Mouse (Mus musculus): ENCODE data around the gene 4930503B20Rik.

The 4930503B20Rik gene

DNA sequence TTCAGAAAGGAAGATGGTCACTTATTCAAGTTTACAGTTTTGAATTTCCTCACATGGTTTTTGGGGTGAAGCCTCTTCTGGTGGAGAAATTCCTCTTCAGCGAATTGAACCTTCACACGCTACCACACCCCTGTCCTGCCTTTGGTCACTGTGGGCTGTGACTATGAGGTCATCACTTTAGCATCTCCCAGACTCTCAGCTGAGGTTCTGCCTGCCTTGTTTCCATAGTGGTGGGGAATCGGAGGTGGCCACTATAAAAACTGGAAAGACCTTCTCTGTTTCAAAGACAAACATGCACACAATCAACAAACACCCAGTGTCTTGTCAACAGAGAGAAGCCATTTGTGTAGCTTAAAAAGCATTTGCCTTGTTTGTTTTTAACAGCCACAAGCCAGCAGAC, at the start of gene 4930503B20Rik:
Gene 4930503B20Rik (minus strand): TSS at position 101 of the 400 bp plus-strand sequence.
- no peak for DNase-seq

DNA sequence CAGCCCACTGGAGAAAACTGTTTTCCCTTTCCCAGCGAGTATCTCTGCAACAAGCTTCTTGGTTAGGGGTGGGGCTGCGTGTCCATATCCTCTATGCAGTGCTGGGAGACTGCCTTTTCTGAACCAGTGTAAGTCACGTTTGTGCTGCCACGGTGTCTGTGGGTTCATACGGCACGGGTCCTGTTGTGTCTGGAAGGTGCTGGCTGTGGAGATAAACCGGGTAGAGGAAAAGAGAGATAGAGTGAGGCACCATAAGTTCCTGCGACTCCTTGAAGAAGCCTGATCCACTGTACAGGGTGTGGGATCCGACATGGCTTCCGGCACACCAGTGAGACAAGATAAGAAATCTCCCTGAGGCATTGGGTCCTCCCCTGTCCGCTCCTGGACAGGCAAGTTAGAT, 48.9 kb upstream of the 4930503B20Rik start:
- DNase-seq, result no peak

DNA sequence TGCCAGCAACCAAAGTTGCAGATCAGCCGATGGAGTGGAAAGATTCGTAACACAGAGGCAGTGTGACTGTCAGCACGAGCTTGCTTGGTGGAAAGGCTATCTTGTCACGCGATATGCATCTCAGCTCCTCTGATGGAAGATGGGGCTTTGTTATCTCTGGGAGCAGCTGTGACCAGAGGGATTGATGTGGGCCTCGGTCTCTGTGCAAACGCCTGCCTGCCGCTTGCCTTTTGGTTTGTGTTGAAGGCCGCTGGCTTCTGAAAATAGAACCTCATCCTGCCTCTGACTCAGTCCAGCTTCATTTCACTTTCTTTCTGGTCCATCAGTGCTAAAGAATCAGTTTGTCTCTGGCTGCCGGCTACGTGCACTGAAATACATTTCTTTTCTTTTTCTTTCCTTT, 47.9 kb upstream of the 4930503B20Rik start:
- no peak for DNase-seq

DNA sequence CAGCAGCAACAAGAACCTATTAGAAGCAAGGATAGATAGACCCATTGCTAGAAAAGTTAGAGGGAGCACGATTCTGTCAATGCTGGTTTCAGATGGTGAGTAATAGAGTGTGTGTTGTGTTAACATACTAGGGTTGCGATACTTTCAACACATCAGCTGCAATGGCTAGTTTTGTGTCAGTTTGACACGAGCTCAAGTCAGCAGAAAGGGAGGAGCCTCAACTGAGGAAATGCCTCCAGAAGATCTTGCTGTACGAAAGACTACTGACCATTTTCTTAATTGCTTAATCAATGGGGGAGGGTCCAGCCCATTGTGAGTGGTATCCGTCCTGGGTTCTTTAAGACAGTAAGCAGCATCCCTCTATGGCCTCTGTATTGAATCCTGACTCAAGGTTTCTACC, 41.4 kb upstream of the 4930503B20Rik start:
- DNase-seq, result no peak

DNA sequence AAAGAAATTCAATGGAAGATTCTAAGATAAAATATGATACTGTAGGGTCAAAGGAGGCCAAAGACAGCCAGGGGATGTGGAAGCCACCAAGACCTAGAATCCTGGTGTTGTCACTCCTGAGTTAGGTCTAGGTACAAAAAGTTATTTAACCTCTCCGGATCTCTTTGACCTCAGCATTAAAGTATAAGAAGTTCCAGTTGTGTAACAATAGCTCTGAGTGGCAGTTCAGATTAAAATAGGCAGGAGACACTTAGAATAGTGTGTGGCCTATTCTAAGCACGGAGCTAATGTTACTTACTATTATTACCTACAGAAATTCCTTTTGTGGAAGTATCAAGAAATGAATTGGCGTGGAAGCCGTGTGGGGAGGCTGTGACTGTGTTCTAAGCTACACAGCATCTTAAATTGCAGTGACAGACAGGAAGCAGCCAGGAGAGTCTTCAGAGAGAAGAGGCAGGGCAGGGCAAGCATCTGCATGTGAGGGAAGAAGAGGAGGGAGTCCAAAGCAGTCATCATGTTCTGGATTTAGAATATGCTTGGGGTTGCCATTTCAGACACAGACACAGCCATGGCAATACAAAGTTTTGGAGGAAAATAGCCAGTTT, 36.1 kb upstream of the 4930503B20Rik start:
- DNase-seq, result no peak

DNA sequence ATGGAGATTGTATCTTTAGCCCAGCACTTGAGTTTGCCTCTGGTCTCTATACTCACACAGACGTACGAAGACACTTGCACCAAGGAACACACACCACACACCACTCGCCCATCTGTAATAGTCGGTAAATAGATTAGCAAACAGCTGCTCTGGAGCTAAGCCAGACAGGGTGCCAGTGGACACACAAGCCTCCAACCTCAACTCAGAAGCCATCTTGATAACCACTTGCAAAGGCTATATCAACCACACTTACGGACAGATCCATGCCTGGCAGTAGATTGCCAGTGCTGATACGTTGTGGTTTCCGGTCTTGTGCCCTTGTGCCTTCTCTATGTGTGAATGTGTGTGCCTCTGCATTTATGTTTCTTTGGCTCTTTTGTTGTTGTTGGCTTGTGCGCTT, 35.3 kb upstream of the 4930503B20Rik start:
- DNase-seq, result no peak

DNA sequence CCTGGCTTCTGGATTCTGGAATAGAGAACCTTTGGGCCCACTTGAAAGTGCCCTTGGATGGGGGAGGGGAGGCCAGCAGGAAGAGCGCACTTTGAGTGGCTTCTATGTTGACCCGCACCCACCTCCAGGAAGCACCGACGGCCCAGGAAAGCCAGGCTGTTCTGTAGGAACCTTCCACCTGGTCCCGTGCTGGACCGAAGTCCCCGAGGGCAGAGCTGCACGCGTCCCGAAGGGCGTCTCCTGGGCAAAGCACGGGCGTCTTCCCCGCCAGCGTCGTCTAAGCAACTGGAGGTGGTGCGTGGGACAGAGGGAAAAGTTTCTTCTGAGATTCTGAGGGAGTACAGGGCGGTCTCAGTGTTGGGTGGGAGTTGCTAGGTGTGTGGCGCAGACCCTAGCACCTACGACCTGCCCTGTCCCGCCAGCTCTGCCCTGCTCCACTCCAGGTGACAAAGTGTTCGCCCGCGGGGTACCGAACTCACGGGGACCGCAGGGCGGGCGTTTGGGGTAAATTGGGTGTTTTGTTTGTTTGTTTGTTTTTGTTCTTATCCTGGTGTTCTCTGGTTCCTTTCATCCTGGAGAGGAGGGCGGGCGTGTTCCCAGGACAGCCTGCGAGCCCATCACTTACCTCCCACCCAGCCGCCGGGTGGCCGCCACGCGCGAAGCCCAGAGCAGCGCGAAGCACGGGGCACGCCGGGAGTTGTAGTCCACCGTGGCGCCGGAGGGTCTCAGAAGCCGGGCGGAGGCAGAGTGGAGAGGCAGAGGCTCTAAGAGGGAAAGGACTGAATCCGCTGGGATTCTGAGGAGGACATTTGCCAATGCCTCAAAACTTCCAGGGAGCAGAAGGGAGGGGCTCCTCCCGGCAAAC, 33.9 kb upstream of the 4930503B20Rik start, which contains the start of gene Samd13:
Gene Samd13 (minus strand): TSS at position 782 of the 865 bp plus-strand sequence.
- DNase-seq, result peak; percentile 76

DNA sequence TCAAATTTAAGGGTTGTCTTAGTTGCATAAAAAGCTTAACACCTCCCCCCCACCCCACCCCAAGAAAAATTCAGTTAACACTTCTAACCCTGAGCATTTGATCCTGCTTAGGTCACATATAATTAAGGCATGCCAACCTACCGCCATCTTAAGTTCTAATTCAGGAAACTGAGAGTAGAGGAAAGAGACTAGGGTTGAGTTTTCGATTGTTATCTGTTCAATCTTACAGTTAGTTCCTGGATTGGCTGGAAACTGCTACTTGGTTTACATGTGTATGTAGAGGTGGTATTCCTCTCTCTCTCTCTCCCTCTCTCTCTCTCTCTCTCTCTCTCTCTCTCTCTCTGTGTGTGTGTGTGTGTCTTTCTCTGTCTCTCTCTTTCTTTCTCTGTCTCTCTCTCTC, 32.0 kb upstream of the 4930503B20Rik start:
- DNase-seq, result no peak

DNA sequence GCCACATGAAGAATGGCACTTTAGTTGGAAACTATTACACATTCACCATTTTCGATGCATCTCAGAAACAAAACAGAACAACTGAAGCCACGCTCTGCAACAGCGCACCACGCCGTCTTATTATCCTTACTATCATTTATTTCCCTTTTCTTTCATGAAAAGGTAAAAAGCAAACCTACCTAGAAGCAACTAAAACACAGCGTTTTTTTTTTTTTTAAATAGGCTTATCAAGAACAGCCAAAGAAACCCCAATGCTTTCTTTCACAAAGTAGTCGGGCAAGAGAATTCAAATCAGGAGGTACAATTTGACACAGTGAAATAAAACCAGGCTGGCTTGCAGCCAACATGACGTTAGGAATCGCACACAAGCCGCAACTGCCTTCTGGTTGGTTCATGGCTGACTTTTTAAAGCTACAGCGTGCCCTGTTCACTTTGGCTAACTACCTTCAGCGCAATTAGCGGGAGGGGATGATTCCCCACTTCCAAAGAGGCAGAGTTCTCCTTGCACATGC, 31.1 kb upstream of the 4930503B20Rik start:
- DNase-seq, result peak; percentile 74

DNA sequence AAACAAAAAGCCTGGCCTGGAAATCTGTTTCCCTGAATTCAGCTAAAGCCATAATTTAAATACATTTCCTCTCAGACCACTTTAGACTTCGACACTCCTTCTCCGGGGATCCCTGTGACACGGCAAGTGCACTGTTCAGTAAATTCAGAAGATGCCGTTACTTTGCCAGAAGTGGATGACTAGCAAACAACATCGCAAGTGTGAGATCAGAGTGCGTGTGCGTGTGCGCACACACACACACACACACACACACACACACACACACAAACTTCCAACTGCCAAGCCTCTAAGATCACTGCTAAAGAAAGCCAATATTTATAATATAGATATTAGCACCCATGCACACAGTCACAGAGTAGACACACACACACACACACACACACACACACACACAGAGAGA, 30.6 kb upstream of the 4930503B20Rik start:
- DNase-seq, result no peak

DNA sequence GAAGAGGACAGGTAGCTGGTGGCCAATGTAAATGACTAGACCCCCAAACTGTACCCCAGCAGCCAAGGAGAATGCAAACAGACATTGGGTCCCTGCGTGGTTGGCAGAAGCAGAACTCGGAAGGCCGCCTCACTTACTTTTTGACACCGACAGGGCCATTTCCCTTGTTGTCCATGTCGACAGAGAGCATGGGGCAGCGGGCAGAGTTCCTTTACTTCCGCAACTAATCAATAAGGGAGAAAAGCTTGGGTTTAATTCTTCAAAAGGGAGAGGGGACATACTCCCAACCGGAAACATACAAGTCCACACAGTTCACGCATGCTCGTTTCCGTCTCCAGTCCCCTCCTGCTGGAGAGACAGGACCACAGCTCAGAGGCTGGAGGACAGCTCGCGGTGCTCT, 29.5 kb upstream of the 4930503B20Rik start:
- no peak for DNase-seq

DNA sequence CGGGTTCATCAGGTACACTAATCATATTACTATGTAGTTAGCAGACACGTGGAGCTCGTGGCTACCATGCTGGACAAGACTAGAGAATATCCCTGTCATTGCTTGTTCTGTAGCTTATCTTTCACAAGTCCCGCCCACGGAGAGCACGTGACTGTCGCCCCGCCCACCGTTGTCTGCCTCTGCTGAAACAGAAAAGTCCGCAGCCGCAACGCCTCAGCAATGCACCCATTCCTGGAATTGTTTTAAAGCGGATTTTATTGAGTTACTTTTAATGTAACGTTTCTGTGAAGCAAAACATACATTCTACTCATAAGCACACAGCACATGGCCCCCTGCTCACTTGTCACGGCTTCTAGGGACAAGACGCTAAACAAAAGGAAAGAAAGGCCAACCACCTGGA, 28.5 kb upstream of the 4930503B20Rik start:
- no peak for DNase-seq

DNA sequence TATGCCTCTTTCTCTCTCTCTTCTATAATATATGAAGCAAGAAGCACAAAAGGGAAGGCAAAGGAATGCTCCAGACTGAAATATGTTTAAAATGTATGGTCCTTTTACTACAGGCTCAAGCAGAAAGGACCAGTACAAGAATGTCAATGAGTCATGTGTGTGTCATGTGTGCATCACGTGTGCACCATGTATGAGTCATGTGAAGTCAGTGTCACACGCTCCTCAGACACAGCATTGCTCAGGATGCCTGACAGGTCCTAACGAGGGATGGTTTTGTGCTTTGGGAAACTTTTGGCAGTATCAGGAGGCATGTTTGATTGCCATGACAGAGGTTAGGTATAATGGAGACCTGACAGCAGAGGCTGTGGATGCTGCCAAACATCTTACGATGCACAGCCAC, 25.1 kb upstream of the 4930503B20Rik start:
- no peak for DNase-seq

DNA sequence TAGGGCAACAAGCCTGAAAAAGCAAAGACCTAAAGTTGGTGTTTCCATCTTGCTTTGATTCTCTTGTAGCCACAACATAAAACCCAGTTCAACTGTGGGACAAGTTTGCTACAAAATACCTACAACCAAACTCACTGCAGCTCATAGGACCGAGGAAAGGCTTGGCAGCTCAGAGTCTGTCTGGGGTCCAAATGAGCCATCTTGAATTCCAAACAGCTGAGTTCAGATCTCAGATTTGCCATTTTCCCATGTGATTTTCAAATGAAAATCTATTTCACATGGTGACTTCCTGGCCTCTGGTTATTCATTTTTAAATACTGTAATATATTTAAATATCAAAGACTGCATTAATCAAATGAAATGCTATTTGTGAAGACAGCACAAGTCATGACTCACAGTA, 24.0 kb upstream of the 4930503B20Rik start:
- no peak for DNase-seq

DNA sequence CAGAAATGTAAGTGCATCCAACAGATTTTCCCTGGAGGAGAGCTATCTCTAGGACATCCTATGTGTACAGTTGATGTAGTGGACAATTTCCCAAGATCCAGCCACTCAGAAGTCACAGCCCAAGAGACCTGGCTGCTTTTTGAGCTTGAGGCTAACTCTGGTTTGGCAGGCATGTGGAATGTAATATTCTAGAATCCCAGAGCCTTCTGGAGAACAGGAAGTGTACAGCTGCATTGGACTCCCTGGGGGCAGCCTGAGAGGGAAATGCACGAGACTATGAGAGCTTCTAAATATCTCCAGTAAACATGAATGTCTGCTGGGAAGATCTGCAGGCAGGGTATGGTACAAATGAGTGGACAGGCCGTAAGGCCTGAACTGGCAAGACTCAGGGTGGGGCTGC, 20.0 kb upstream of the 4930503B20Rik start:
- no peak for DNase-seq

DNA sequence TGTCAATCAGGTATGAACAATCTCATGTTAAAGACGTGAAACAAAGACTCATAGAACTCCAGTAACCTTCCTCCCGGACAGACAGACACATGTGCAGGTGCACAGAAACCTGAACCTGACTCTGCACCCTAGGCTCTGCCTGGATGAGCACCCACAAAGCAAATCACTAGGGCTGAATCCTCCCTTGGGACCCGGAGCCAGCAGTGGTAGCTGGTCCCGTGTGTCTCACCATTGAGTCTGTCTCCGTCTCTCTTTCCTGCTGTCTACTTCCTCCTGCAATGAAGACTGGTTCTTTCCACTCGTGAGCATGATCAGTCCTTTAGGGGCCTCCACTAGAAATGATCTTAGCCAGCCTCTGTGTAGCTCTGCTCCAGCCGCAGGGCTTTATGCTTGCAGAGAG, 10.8 kb upstream of the 4930503B20Rik start:
- no peak for DNase-seq

DNA sequence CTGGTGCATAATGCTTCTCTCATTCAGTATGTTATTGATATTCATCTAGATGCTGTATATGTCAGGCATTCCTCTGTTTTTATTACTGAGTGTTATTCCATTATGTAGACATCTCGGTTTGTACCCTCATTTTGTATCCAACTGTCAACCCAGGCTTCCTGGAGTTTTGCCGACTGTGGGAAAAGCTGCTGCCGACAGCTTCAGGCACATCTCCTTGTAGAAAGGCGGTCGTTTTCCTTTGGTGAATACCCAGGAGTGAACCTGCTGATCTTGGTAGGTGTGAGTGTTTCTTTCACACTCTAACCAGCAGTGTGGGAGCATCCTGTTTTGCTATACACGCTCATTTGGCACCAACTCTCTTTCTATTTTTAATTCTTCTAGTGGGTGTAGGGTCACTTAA, 9.9 kb upstream of the 4930503B20Rik start:
- DNase-seq, result no peak

DNA sequence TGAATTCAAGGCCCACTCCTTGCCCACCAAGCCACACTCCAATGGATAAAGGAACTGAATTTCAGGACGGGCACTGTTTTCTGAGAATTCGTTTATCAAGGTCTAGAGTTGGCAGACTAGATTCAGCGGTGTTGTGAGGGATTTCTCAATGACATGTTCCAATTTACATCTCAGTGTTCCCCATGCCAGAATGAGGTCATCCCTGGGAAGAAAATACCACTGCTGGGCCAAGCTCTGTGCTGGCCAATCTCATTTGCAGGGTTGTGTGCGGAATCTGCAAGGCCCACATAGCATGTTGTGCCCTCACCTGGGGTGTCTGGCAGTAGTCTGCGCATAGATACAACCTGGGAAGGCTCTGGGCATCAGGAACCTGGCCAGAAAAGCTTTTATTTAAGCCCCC, 8.2 kb upstream of the 4930503B20Rik start:
- DNase-seq, result no peak

DNA sequence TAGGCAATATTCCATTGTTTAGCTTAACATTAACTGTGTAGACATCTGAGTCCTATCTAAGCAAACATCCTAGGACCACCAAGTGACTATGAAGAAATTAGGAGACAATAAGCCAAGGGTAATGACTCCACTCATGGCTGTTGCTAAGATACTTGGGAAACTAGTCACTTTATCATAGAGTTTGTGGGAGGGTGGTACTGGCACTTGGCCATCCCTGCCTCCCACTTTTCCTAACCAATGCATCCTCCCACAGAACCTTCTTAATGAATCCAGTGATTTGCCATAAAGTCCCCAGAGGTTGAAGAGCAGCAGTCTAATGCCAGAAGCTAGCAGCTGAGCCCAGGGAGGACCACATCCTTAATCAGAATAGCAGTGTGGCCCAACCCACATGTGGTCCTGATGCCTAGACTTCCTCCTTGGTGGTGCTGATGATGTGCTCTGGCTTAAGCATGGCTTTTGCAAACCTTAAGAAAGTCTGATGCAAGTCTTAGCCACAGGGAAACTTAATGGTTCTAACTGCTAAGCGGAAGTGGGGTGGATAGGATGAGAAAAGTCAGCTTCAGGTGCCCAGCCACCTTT, 7.0 kb upstream of the 4930503B20Rik start:
- DNase-seq, result no peak

DNA sequence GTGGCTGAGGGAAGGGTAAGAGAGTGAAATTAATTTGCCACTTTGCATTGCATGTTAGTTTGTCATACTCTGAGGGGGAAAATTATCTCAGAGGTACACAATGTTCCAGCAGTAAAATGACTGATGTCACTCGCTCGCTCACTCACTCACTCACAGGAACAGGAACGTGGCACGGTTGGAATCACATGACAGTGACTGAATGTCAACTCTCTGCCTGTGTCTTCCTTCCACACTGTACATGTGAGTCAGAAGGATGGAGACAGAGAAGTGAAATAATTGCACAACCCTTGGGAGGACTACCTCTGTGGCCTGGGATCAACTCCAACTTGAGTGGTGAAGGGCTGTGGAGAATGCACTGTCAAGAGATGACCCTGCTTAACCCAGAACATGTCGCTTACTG, 6.3 kb upstream of the 4930503B20Rik start:
- no peak for DNase-seq

DNA sequence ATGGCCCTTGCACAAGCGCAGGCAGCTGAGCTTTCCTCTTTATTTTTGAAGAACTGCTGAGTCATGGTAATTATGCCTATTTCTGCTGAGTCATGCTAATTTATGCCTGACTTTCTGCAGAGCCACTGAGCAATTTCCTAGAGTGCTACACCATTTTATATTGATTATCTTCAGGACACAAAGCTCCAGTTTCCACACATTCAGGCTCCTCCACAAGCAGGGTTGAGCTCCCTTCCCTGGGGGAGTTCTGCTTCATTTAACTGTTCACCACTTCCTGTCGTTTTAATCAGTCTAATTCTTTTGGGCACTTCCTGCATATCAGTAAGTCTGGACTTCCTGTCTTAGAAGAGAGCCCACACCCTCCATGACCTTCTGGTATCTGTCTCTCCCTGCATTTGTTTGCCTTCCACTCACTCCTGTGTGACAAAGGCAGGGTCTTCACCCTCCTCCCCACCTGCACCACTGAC, 4.0 kb upstream of the 4930503B20Rik start:
- DNase-seq, result no peak

DNA sequence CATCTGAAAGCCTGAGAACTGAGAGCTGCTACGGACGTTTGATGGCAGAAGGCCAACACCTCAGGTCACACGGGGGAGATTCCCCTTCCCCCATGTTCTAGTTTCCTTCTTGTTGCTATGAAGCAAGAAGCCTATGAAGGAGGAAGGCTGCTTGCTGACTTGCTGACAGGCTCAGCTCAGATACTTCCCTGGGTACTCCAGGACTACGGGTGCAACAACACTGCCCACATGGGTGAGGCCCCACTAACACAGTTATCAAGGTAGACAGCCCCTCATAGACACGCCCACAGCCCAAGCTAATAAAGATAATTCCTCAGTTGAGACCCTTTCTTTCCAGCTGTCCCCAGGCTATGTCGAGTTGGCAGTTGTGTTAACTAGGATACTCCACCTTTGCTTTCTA, 2.6 kb upstream of the 4930503B20Rik start:
- no peak for DNase-seq

DNA sequence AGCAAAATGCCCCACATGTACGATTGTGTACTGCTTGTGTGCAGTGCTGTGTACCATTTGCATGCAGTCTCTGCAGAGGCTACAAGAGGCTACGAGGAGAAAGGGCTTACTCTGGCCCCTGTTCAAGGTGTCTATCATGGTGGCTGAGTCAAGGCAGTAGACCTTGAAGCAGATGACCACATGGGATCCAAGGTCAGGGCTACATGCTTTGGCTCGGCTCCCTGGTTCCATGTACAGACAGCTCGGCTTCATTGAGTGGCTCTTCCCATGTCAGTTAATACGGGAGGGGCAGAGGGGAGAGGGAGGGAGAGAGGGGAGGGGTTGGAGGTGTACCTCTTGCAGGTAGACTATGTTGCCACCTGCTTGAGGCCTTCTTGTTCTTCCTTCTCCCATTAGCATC, 1.3 kb upstream of the 4930503B20Rik start:
- DNase-seq, result no peak

DNA sequence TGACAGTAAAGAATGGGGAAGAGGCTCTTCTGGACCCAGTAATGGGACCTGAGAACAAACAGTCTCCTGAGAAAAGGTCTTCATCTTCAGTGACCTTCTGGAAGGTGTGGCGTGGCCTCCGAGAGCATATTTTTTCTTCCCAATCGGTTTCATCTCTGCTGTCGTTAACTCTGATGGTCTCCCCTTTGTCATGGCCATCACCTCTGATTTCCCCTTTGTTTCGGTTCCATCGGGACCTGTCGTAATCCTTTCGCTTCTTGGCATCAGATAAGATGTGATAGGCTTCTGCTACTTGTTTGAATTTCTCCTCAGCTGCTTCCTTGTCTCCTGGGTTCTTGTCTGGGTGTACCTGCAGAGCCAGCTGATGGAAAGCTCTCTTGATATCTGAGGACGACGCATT, 401 bp downstream of the 4930503B20Rik start:
- no peak for DNase-seq

Data from right cerebral cortex, postnatal 14 days (tissue).